Comparison of ENCODE assay signal across 12 mouse cellular contexts in the genomic region with DNA sequence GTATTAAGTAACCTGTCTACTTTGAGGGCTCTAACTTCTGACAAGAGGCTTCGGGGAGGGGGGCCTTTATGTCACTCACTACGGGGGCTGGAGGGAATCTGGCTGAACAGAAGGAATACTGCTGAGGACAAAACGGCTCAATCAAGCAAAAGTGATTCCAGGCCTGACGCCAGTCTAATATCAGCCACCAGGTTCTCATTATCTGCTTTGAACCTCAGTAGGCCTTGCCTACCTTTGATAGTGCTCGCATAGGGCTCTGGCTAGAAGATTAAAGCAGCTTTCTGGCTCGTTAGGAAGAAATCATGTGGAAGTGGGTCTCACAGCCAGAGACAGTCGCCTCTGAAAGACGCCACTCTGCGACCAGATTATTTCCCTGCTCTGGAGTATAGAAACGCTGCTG.
DNase-seq lines count a peak whose midpoint lies in the region; ATAC-seq and TF ChIP-seq lines count a peak whose summit lies in the region.
"Had no signal": no experiment of that assay in that cellular context is flagged by ENCODE, and none has a peak within 500 bp of the region (broad histone marks: within the 10 kb centered on the region; RNA-seq: fewer than 3 reads in every experiment).

No protein-coding gene starts in this region.

- 0 out of 2 replicates have a peak overlapping the region, but pooled peaks have one; percentile 33 for H3K27ac ChIP-seq in neural tube, embryonic 13.5 days (replicated peaks)
- peak overlapping the region; percentile 35 for H3K27ac ChIP-seq in forebrain, embryonic 14.5 days (ENCODE audit: low read depth, low read length)
- H3K27ac ChIP-seq in limb, embryonic 12.5 days, result peak overlapping the region; percentile 67
- no peak overlapping the region for H3K27ac ChIP-seq in stomach, postnatal 0 days (replicated peaks)

- no peaks in the 10 kb centered on the region for H3K36me3 ChIP-seq in neural tube, embryonic 13.5 days
- no peaks in the 10 kb centered on the region for H3K36me3 ChIP-seq in forebrain, embryonic 14.5 days (ENCODE audit: control insufficient read depth, insufficient read depth, low read length)
- no peaks in the 10 kb centered on the region for H3K36me3 ChIP-seq in limb, embryonic 12.5 days
- no peaks in the 10 kb centered on the region for H3K36me3 ChIP-seq in stomach, postnatal 0 days (ENCODE audit: control insufficient read depth, insufficient read depth, low read length)

- TF ChIP-seq CTCF in stomach, postnatal 0 days (IDR thresholded peaks at IDR 0.05; ENCODE audit: low read depth), result no peak

- WGBS in neural tube, embryonic 13.5 days, result 39% methylated on average over 10 of the region's 10 CpGs
- 2% methylated on average over 10 of the region's 10 CpGs for WGBS in forebrain, embryonic 14.5 days
- WGBS in limb, embryonic 12.5 days, result 15% methylated on average over 10 of the region's 10 CpGs
- 63% methylated on average over 10 of the region's 10 CpGs for WGBS in stomach, postnatal 0 days

- no peak overlapping the region for H3K4me2 ChIP-seq in neural tube, embryonic 13.5 days
- peak overlapping the region; percentile 2; the same call in 1 of the 2 replicates for H3K4me2 ChIP-seq in forebrain, embryonic 14.5 days (ENCODE audit: low read length)
- H3K4me2 ChIP-seq in limb, embryonic 12.5 days, result no peak overlapping the region; the same call in 1 of the 2 replicates
- H3K4me2 ChIP-seq in stomach, postnatal 0 days (replicated peaks; ENCODE audit: low read depth), result no peak overlapping the region
- H3K4me2 ChIP-seq: lung, embryonic 14.5 days had no signal

- DNase-seq in neural tube, embryonic 10.5 days (ENCODE audit: extremely low spot score, low spot score), result no peak
- peak; percentile 87 for DNase-seq in forebrain, embryonic 14.5 days (ENCODE audit: low spot score)
- no peak for DNase-seq in kidney, postnatal 4 days
- no peak for DNase-seq in stomach, postnatal 0 days (ENCODE audit: low spot score)
- DNase-seq: adrenal gland, postnatal 25 days; kidney, adult 2 months; lung, embryonic 14.5 days; right cerebral cortex, postnatal 25 days had no signal

- H3K4me1 ChIP-seq in neural tube, embryonic 13.5 days (replicated peaks), result peaks cover 9% of the 10 kb centered on the region
- H3K4me1 ChIP-seq in forebrain, embryonic 14.5 days (ENCODE audit: control insufficient read depth, insufficient read depth, low read length), result peaks cover 16% of the 10 kb centered on the region
- peaks cover 19% of the 10 kb centered on the region for H3K4me1 ChIP-seq in limb, embryonic 12.5 days (replicated peaks)
- no peaks in the 10 kb centered on the region for H3K4me1 ChIP-seq in stomach, postnatal 0 days (replicated peaks; ENCODE audit: control insufficient read depth, insufficient read depth)

- no peaks in the 10 kb centered on the region for H3K27me3 ChIP-seq in neural tube, embryonic 13.5 days
- H3K27me3 ChIP-seq in forebrain, embryonic 14.5 days (replicated peaks; ENCODE audit: control insufficient read depth, insufficient read depth, low read length), result no peaks in the 10 kb centered on the region
- H3K27me3 ChIP-seq in limb, embryonic 12.5 days, result no peaks in the 10 kb centered on the region
- H3K27me3 ChIP-seq in stomach, postnatal 0 days (ENCODE audit: control insufficient read depth, insufficient read depth, low read length), result no peaks in the 10 kb centered on the region

- H3K9ac ChIP-seq in neural tube, embryonic 13.5 days, result no peak overlapping the region
- H3K9ac ChIP-seq in forebrain, embryonic 14.5 days (ENCODE audit: low read length), result no peak overlapping the region
- no peak overlapping the region for H3K9ac ChIP-seq in limb, embryonic 12.5 days (replicated peaks)
- no peak overlapping the region for H3K9ac ChIP-seq in stomach, postnatal 0 days (ENCODE audit: low read length)
- H3K9ac ChIP-seq: lung, embryonic 14.5 days had no signal

- no peak; the same call in 1 of the 2 replicates for ATAC-seq in neural tube, embryonic 13.5 days (ENCODE audit: low read depth)
- peak; percentile 89 for ATAC-seq in forebrain, embryonic 14.5 days
- 0 out of 2 replicates have a peak, but pooled peaks have one; percentile 26 for ATAC-seq in limb, embryonic 12.5 days (ENCODE audit: insufficient number of reproducible peaks, insufficient read depth, low FRiP score, low TSS enrichment, low read depth)
- ATAC-seq in activated CD4-positive, CD25-positive, alpha-beta regulatory T cell, adult 4 months, result no peak
- no peak for ATAC-seq in stomach, postnatal 0 days (ENCODE audit: low FRiP score, low TSS enrichment)
- ATAC-seq: CD4-positive, CD25-positive, alpha-beta regulatory T cell, adult 4 months had no signal

- no peak overlapping the region for H3K4me3 ChIP-seq in neural tube, embryonic 13.5 days
- H3K4me3 ChIP-seq in forebrain, embryonic 14.5 days (ENCODE audit: low read depth, low read length), result no peak overlapping the region
- H3K4me3 ChIP-seq in limb, embryonic 12.5 days (replicated peaks), result no peak overlapping the region
- H3K4me3 ChIP-seq in stomach, postnatal 0 days (ENCODE audit: low read depth, low read length), result no peak overlapping the region

- no peak for TF ChIP-seq EP300 in stomach, postnatal 0 days (optimal IDR thresholded peaks at IDR 0.05)

- no peaks in the 10 kb centered on the region for H3K9me3 ChIP-seq in neural tube, embryonic 13.5 days
- H3K9me3 ChIP-seq in forebrain, embryonic 14.5 days (replicated peaks; ENCODE audit: control insufficient read depth, low read length), result no peaks in the 10 kb centered on the region
- H3K9me3 ChIP-seq in limb, embryonic 12.5 days, result no peaks in the 10 kb centered on the region
- no peaks in the 10 kb centered on the region for H3K9me3 ChIP-seq in stomach, postnatal 0 days (ENCODE audit: control insufficient read depth, low read length)

Comparison
In these comparisons a context has a peak if more than half of its experiments do, and no peak if none do; other contexts are left out.
1. ATAC-seq: peak in forebrain, embryonic 14.5 days (single experiment) and limb, embryonic 12.5 days (single experiment); none in neural tube, embryonic 13.5 days (single experiment), activated CD4-positive, CD25-positive, alpha-beta regulatory T cell, adult 4 months (single experiment) and stomach, postnatal 0 days (single experiment).